Mouse (Mus musculus) v-Abl transformed pro-B cells (cell line): ENCODE measurements around the gene Arsb.
"Not testable (repeated sequence)": the region's sequence is repeated elsewhere in the genome, so short reads cannot be mapped to it uniquely, and the experiment has no call there.

ENCODE experiments used
- in situ Hi-C, 2 experiments: fragments of 400-800 bp; cut with MboI; formaldehyde crosslinking; loops; one replicate each; pipeline ENCODE4 v1.15.1; 2025; ENCODE audit not compliant: unreplicated experiment in 2 of 2

The Arsb gene

GRCm38 (mm10) chr13:93967138-93967537 lies 195.7 kb downstream of the Arsb start:
- in situ Hi-C loops, result no loop called here

GRCm38 (mm10) chr13:93970115-93970514 lies 198.7 kb downstream of the Arsb start:
- in situ Hi-C loops, result no loop called here

- in situ Hi-C loops, result no loop called here
Measured at GRCm38 (mm10) chr13:93972423-93972822, 201.0 kb downstream of the Arsb start.

- in situ Hi-C loops, result no loop called here
Measured at GRCm38 (mm10) chr13:93975668-93976067, 204.2 kb downstream of the Arsb start.

GRCm38 (mm10) chr13:93976897-93977530 lies 205.6 kb downstream of the Arsb start:
- in situ Hi-C loops, result no loop called here

- in situ Hi-C loops, result no loop called here
Measured at GRCm38 (mm10) chr13:93978703-93979495, 207.5 kb downstream of the Arsb start.

GRCm38 (mm10) chr13:93979754-93980153 lies 208.3 kb downstream of the Arsb start:
- in situ Hi-C loops, result no loop called here

- in situ Hi-C loops, result no loop called here
Measured at GRCm38 (mm10) chr13:93984521-93984920, 213.1 kb downstream of the Arsb start.

- in situ Hi-C loops, result no loop called here
Measured at GRCm38 (mm10) chr13:93985181-93985580, 213.8 kb downstream of the Arsb start.

GRCm38 (mm10) chr13:93985750-93986149 lies 214.3 kb downstream of the Arsb start:
- in situ Hi-C loops, result not testable (repeated sequence)

- in situ Hi-C loops, result no loop called here
Measured at GRCm38 (mm10) chr13:93987611-93988010, 216.2 kb downstream of the Arsb start.

- in situ Hi-C loops, result no loop called here
Measured at GRCm38 (mm10) chr13:93989208-93989607, 217.8 kb downstream of the Arsb start.

- in situ Hi-C loops, result no loop called here
Measured at GRCm38 (mm10) chr13:93989736-93990611, 218.5 kb downstream of the Arsb start.

GRCm38 (mm10) chr13:93990841-93991240 lies 219.4 kb downstream of the Arsb start:
- in situ Hi-C loops, result no loop called here

GRCm38 (mm10) chr13:93992342-93992882 lies 221.0 kb downstream of the Arsb start:
- in situ Hi-C loops, result no loop called here
